Mouse (Mus musculus) forebrain, embryonic 12.5 days (tissue): ENCODE data around the gene Prr5l. TPM values are rescaled to one million over a fixed set of nuclear protein-coding genes. Genes with fewer than 3 reads are reported as not detected.

ENCODE experiments used
- ATAC-seq: fragments of 200-750 bp; cut with Nextera tagmentation; 2 replicates; pipeline ENCODE4 v1.8.0; 2017; ENCODE audit warnings: moderate TSS enrichment; ENCODE audit not compliant: low FRiP score
- H3K27ac ChIP-seq: fragments of 300-500 bp; sonication (generic); 2 replicates; pipeline ENCODE4 v1.5.1; 2016; ENCODE audit warnings: mild to moderate bottlenecking
- H3K27me3 ChIP-seq: fragments of 300-500 bp; sonication (generic); 2 replicates; pipeline ENCODE4 v1.6.1; 2016; ENCODE audit warnings: mild to moderate bottlenecking
- H3K36me3 ChIP-seq: fragments of 300-500 bp; sonication (generic); replicated peaks from 2 replicates; pipeline ENCODE4 v1.6.1; 2016; ENCODE audit warnings: mild to moderate bottlenecking
- H3K4me1 ChIP-seq: fragments of 300-500 bp; sonication (generic); 2 replicates; pipeline ENCODE4 v1.6.1; 2016
- H3K4me2 ChIP-seq: fragments of 300-500 bp; sonication (generic); 2 replicates; pipeline ENCODE4 v1.6.1; 2016; ENCODE audit warnings: mild to moderate bottlenecking, moderate library complexity
- H3K4me3 ChIP-seq: fragments of 300-500 bp; sonication (generic); replicated peaks from 2 replicates; pipeline ENCODE4 v1.5.1; 2016; ENCODE audit warnings: mild to moderate bottlenecking
- H3K9ac ChIP-seq: fragments of 300-500 bp; sonication (generic); 2 replicates; pipeline ENCODE4 v1.6.1; 2016; ENCODE audit warnings: mild to moderate bottlenecking
- H3K9me3 ChIP-seq: fragments of 300-500 bp; sonication (generic); 2 replicates; pipeline ENCODE4 v1.6.1; 2016
- WGBS: fragments of 180-500 bp; shearing (Covaris S2); methylation state at CpG from one replicate; pipeline ENCODE4 v1.1.7; 2016; 5-methylcytosine and 5-hydroxymethylcytosine counted together
- polyA plus RNA-seq: library from polyadenylated mRNA; unstranded; fragments of >200 nt; fragmentation: Nextera tagmentation; extraction: Ambion mirVana; gene quantifications from 2 replicates; pipeline ENCODE4 v1.2.1, GENCODE M21; 2016

The Prr5l gene
- polyA plus RNA-seq, 1 experiment from 2014 or later: 15.5 TPM

DNA sequence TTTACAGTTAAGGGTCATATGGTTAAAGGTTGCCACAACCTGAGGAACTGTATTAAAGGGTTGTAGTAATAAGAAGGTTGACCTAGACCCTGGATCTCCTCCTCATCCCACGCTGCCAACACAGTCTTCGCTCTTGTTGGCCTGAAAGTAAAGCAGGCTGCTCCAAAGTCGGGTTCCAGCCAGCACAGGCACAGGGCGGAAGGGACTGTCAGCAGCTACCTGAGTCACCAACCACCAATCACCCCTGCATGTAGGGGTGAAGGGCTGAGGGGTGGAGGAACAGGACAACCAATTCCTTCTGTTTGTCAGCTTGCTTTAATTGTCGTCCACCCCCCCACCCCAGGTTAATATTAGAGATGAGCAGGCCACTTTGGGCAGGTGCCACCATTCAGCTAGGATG lies 119.3 kb downstream of the Prr5l start:
- Histone ChIP-seq H3K4me1 (peaks cover 5% of the 10 kb centered on the region; the same call in 1 of the 2 replicates), H3K9ac (no peak overlapping the region), H3K4me3 (no peak overlapping the region), H3K27me3 (no peaks in the 10 kb centered on the region), H3K4me2 (no peak overlapping the region), H3K9me3 (no peaks in the 10 kb centered on the region), H3K27ac (no peak overlapping the region), H3K36me3 (no peaks in the 10 kb centered on the region)
- 95% methylated on average over 5 of the region's 5 CpGs for WGBS
- ATAC-seq: no peak

- Histone ChIP-seq H3K27ac (no peak overlapping the region), H3K4me2 (no peak overlapping the region), H3K27me3 (no peaks in the 10 kb centered on the region), H3K9me3 (no peaks in the 10 kb centered on the region), H3K4me1 (peaks cover 5% of the 10 kb centered on the region; the same call in 1 of the 2 replicates), H3K4me3 (no peak overlapping the region), H3K36me3 (no peaks in the 10 kb centered on the region), H3K9ac (no peak overlapping the region)
- ATAC-seq: no peak
- WGBS: 83% methylated on average over 4 of the region's 4 CpGs
These were observed 119.9 kb downstream of the Prr5l start for GRCm38 (mm10) chr2:101762955-101763386.

DNA sequence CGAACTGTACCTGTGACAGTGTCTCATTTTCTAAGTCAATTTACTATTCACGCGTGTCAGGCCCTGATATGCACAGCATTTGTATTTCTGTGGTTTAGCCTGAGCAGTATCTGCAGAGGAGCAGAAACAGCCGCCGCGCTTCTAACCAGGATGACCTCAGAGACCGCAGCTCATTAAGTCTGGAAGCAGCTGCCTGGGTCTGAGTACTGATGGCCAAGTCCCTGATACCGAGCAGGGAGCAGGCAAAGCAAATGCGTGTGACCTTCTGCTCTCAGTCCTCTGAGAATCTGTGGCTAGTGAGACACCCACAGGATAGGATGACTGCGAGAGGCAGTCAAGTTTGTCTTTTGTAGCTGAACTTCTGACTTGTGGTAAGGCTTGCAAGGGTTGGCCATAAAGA lies 120.4 kb downstream of the Prr5l start:
- H3K27me3 ChIP-seq: no peaks in the 10 kb centered on the region
- no peaks in the 10 kb centered on the region for H3K9me3 ChIP-seq
- H3K9ac ChIP-seq: no peak overlapping the region
- H3K36me3 ChIP-seq: no peaks in the 10 kb centered on the region
- no peak overlapping the region for H3K4me3 ChIP-seq
- peaks cover 5% of the 10 kb centered on the region; the same call in 1 of the 2 replicates for H3K4me1 ChIP-seq
- ATAC-seq: no peak
- H3K4me2 ChIP-seq: no peak overlapping the region
- no peak overlapping the region for H3K27ac ChIP-seq
- 80% methylated on average over 10 of the region's 10 CpGs for WGBS

- Histone ChIP-seq H3K9ac (no peak overlapping the region), H3K36me3 (no peaks in the 10 kb centered on the region), H3K27ac (no peak overlapping the region), H3K4me1 (peaks cover 5% of the 10 kb centered on the region; the same call in 1 of the 2 replicates), H3K4me2 (no peak overlapping the region), H3K4me3 (no peak overlapping the region), H3K27me3 (no peaks in the 10 kb centered on the region), H3K9me3 (no peaks in the 10 kb centered on the region)
- 95% methylated on average over 1 of the region's 1 CpGs for WGBS
- no peak for ATAC-seq
These were observed 120.9 kb downstream of the Prr5l start for GRCm38 (mm10) chr2:101761898-101762297.

DNA sequence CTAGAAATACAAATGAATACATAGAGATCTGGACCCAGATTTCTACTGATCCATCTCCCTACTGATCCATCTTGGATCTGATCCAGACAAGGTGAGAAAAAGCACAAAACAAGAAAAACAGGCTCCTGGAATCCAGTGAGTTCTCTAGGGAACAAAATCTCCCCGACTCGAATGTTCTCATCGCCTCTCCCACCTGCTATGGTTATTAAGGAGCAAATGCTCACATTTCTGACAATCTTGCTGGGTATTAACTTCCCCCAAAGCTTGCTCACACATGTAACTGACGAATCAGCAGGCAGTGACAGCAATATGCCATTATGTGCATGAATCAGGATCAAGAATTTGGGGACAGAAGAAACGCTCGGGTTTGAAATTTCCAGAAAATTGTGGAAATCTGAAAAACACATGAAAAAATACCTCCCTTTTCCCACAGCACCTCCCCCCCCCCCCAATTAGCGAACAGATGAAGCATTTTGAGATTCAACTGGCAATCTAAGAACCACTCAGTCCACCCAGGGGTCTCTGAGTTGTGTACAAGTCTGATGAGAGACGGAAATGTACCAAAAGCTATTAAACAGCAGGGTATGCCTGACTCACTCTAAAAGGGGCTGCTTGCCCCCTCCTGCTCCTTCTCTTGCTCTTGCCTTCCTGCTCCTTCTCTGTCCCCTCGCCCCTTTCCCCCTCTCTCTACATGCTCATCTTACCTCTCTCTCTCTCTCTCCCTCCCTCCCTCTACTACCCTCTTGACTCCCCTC lies 123.1 kb downstream of the Prr5l start:
- H3K27ac ChIP-seq: no peak overlapping the region
- H3K4me3 ChIP-seq: no peak overlapping the region
- H3K9me3 ChIP-seq: no peaks in the 10 kb centered on the region
- no peaks in the 10 kb centered on the region for H3K36me3 ChIP-seq
- no peak for ATAC-seq
- no peaks in the 10 kb centered on the region for H3K27me3 ChIP-seq
- H3K4me2 ChIP-seq: no peak overlapping the region
- H3K4me1 ChIP-seq: peaks cover 24% of the 10 kb centered on the region
- H3K9ac ChIP-seq: no peak overlapping the region
- WGBS: 73% methylated on average over 9 of the region's 9 CpGs

DNA sequence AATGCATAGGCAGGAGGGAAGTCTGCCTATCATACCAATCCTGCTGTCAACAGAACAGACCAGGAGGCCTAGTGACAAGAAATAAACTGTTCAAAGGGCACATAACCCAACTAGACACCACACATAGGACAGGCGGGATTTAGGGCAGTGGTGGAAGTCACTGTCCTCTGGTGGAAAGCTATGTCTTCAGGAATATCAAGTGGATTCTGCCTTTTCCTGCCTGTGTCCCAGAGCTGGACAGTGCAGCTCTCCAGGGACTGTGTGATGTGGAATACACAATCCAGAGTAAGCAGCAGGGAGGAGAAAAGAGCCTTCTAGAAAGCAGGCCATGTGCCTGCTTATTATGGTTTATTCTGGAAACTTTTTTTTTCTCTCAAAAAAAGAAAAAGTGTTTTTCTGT lies 125.0 kb downstream of the Prr5l start:
- H3K4me2 ChIP-seq: no peak overlapping the region
- H3K27ac ChIP-seq: no peak overlapping the region
- no peak overlapping the region for H3K9ac ChIP-seq
- H3K27me3 ChIP-seq: no peaks in the 10 kb centered on the region
- H3K36me3 ChIP-seq: no peaks in the 10 kb centered on the region
- WGBS: 93% methylated on average over 1 of the region's 1 CpGs
- H3K4me1 ChIP-seq: peaks cover 30% of the 10 kb centered on the region
- H3K4me3 ChIP-seq: no peak overlapping the region
- no peak for ATAC-seq
- H3K9me3 ChIP-seq: no peaks in the 10 kb centered on the region

DNA sequence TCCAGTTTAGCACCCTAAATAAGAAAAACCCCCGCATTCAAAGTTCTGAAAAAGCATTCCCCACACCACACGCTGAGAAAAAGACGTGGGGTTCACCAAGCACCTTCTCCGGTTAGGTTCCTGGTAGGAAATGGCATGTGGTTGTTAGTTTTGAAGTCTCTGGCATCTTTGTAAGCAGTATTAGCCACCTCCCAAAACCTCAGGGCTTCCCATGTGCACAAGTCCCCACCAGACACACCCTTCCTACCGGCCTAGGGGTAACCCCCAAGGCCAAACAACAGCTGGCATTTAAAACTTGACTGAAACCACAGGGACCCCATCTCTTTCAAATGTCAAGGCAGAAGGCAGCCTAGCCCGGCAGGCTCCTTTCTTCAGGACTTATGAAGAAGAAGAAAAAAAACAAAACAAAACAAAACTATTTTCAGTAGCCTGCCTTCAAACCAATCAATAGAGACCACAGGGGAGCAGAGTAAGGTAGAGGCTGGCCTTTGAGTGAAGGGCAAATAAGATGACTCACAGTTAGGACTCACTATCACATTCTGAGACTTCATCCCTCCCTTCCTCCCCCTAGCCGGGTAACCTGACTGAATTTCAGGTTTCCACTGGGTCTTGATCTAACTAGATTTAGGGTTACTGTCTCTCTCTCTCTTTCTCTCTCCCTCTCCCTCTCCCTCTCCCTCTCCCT lies 126.6 kb downstream of the Prr5l start:
- no peak overlapping the region for H3K4me2 ChIP-seq
- peaks cover 28% of the 10 kb centered on the region for H3K4me1 ChIP-seq
- WGBS: 23% methylated on average over 7 of the region's 7 CpGs
- H3K4me3 ChIP-seq: no peak overlapping the region
- no peaks in the 10 kb centered on the region for H3K27me3 ChIP-seq
- no peak overlapping the region for H3K27ac ChIP-seq
- ATAC-seq: no peak
- no peaks in the 10 kb centered on the region for H3K36me3 ChIP-seq
- no peak overlapping the region for H3K9ac ChIP-seq
- H3K9me3 ChIP-seq: no peaks in the 10 kb centered on the region

DNA sequence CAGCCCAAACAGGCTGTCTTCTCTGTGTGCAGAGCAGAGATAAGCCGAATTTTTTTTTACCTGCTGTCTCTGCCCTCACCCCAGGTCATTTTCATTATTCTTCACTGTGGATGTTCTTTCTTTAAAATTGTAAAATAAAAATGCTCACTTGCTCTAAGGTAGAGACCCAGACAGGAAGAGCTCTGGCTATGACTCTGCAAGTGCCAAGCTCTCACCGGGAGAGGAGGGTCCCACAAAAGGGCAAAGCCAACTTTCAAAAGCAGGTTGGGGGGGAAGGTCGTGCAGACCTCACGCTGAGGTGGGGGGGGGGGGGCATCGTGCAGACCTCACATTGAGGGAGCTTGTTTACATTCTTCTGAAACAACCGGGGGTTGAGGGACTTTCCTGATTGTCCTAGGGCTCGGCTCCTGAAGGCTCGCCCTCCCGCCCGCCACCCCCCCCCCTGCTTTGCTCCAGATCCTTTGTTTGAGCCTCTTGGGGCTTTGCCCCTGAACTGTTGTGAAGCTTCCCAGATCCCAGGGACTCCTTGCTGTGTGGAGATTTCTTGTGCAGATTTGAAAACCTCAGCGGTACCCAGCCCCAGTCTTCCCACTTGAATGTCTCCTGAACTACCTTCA lies 127.8 kb downstream of the Prr5l start:
- peak; percentile 27; the same call in 1 of the 2 replicates for ATAC-seq
- 0 out of 2 replicates have a peak overlapping the region, but pooled peaks have one; percentile 13 for H3K4me3 ChIP-seq
- no peaks in the 10 kb centered on the region for H3K9me3 ChIP-seq
- 3% methylated on average over 10 of the region's 11 CpGs for WGBS
- H3K36me3 ChIP-seq: no peaks in the 10 kb centered on the region
- 0 out of 2 replicates have a peak overlapping the region, but pooled peaks have one; percentile 25 for H3K27ac ChIP-seq
- H3K4me2 ChIP-seq: peak overlapping the region; percentile 41
- no peaks in the 10 kb centered on the region for H3K27me3 ChIP-seq
- no peak overlapping the region for H3K9ac ChIP-seq
- H3K4me1 ChIP-seq: peaks cover 28% of the 10 kb centered on the region

- WGBS: 48% methylated on average over 4 of the region's 4 CpGs
- Histone ChIP-seq H3K4me1 (peaks cover 24% of the 10 kb centered on the region), H3K4me3 (no peak overlapping the region), H3K27ac (0 out of 2 replicates have a peak overlapping the region, but pooled peaks have one; percentile 25), H3K9ac (no peak overlapping the region), H3K9me3 (no peaks in the 10 kb centered on the region), H3K4me2 (no peak overlapping the region), H3K36me3 (no peaks in the 10 kb centered on the region), H3K27me3 (no peaks in the 10 kb centered on the region)
- no peak for ATAC-seq
These were observed 128.4 kb downstream of the Prr5l start for GRCm38 (mm10) chr2:101754428-101754827.

- ATAC-seq: no peak
- WGBS: 89% methylated on average over 6 of the region's 6 CpGs
- no peaks in the 10 kb centered on the region for H3K9me3 ChIP-seq
- H3K4me3 ChIP-seq: no peak overlapping the region
- no peaks in the 10 kb centered on the region for H3K27me3 ChIP-seq
- no peak overlapping the region for H3K27ac ChIP-seq
- H3K4me1 ChIP-seq: peaks cover 24% of the 10 kb centered on the region
- no peak overlapping the region for H3K9ac ChIP-seq
- no peaks in the 10 kb centered on the region for H3K36me3 ChIP-seq
- no peak overlapping the region for H3K4me2 ChIP-seq
These were observed 129.8 kb downstream of the Prr5l start for GRCm38 (mm10) chr2:101752979-101753378.

GRCm38 (mm10) chr2:101752402-101752801 lies 130.4 kb downstream of the Prr5l start:
- Histone ChIP-seq H3K4me2 (no peak overlapping the region), H3K9me3 (no peaks in the 10 kb centered on the region), H3K27me3 (no peaks in the 10 kb centered on the region), H3K9ac (no peak overlapping the region), H3K4me1 (peaks cover 24% of the 10 kb centered on the region), H3K4me3 (no peak overlapping the region), H3K36me3 (no peaks in the 10 kb centered on the region), H3K27ac (no peak overlapping the region)
- no peak for ATAC-seq
- 88% methylated on average over 7 of the region's 7 CpGs for WGBS

DNA sequence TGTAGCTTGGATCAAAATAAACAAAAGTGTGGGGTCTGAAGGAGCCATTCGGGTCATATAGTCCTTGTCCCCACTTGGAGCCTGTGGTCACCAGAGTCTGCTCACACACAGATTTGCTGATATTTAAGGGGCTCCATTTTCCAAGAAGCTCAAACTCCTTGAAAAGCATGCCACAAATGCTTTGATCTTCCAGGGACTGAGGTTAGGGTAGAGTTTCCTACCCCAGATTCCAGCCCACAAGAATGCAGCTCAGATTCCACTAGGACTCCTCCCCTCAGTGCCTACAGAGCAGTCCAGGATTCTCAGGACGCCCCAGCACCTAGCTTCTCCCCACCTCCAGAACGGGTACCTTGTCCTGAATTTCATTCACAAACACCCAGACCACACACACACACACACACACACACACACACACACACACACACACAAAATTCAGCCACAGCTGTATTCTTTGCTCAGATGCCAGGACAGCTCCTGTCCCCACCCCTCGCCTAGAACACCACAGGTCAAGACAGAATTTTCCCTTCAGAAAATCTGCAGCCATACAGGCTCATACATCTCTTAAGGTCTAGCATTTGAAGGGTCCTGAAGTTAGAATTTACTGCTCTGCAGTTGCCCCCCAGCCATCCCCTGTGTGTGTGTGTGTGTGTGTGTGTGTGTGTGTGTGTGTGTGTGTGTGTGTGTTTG lies 131.4 kb downstream of the Prr5l start:
- Histone ChIP-seq H3K9me3 (no peaks in the 10 kb centered on the region), H3K27ac (no peak overlapping the region)
- ATAC-seq: no peak

More for the DNA sequence above, 131.4 kb downstream of the Prr5l start:
- Histone ChIP-seq H3K36me3 (no peaks in the 10 kb centered on the region), H3K27me3 (no peaks in the 10 kb centered on the region), H3K9ac (no peak overlapping the region), H3K4me2 (no peak overlapping the region), H3K4me3 (no peak overlapping the region), H3K4me1 (peaks cover 23% of the 10 kb centered on the region)
- WGBS: 42% methylated on average over 4 of the region's 4 CpGs
